ENCODE assay signal across 7 mouse cellular contexts in genomic region chr4:98979976-98980375, GRCm38 (mm10). TPM values are rescaled to one million over a fixed set of nuclear protein-coding genes. Genes with fewer than 3 reads are reported as not detected.
DNase-seq lines count a peak whose midpoint lies in the region; TF ChIP-seq lines count a peak whose summit lies in the region.
"Not testable (repeated sequence)": the region's sequence is repeated elsewhere in the genome, so short reads cannot be mapped to it uniquely, and the experiment has no call there.
"Had no signal": no experiment of that assay in that cellular context is flagged by ENCODE, and none has a peak within 500 bp of the region (broad histone marks: within the 10 kb centered on the region; RNA-seq: fewer than 3 reads in every experiment).

No protein-coding gene starts in this region.

- TF ChIP-seq CTCF in layer of hippocampus, adult 2 months (conservative IDR thresholded peaks at IDR 0.05), result not testable (repeated sequence)

- DNase-seq in heart, adult 11 months, result peak; percentile 49
- DNase-seq in layer of hippocampus, adult 11-12 months (ENCODE audit: low spot score), result peak; percentile 29
- peak in 1 of 2 experiments; percentile 42 for DNase-seq in layer of hippocampus, adult 2 months (ENCODE audit: low spot score in 2 of 2)
- peak; percentile 30 to 37 for DNase-seq in layer of hippocampus, adult 8-10 months (ENCODE audit: low spot score in 2 of 2)
- peak; percentile 12 for DNase-seq in layer of hippocampus, adult 9-10 months (ENCODE audit: low spot score)
- peak; percentile 54 for DNase-seq in layer of hippocampus, adult 9-11 months

- H3K27ac ChIP-seq in layer of hippocampus, adult 2 months, result peak overlapping the region; percentile 60

- H3K4me3 ChIP-seq in layer of hippocampus, adult 2 months, result not testable (repeated sequence)

RNA-seq across cellular contexts. Expression of gene Angptl3, which starts 50.8 kb away (rescaled TPM):
- total RNA-seq in layer of hippocampus, adult 2 months (2021), result not detected
- under 1 TPM in 2 of 4 experiments, not detected in 2; 0.47 to 0.75 TPM for total RNA-seq in layer of hippocampus, adult 8-10 months (2022)
- total RNA-seq: CH12.LX had no signal

RNA-seq across cellular contexts. Expression of gene Usp1, which starts 56.4 kb away (rescaled TPM):
- 10 to 100 TPM; 26.3 to 26.6 TPM for total RNA-seq in layer of hippocampus, adult 2 months (2021)
- 10 to 100 TPM; 25.5 to 29.2 (median 26.7) TPM for total RNA-seq in layer of hippocampus, adult 8-10 months (2022)
